Mouse (Mus musculus) hindlimb bud, embryonic 11.5 days (tissue): ENCODE measurements at regions not wholly inside any gene's neighbourhood (a gene's known extent, or its start where the extent isn't known, plus 50 kb on each side); places are given as distances from the start of the nearest gene placed in this dataset.

Experiments
- DNase-seq: peaks from one replicate; pipeline ENCODE4 v3.0.0-alpha.2; 2012; ENCODE audit warnings: low read depth, low spot score; ENCODE audit errors: extremely low spot score

DNA sequence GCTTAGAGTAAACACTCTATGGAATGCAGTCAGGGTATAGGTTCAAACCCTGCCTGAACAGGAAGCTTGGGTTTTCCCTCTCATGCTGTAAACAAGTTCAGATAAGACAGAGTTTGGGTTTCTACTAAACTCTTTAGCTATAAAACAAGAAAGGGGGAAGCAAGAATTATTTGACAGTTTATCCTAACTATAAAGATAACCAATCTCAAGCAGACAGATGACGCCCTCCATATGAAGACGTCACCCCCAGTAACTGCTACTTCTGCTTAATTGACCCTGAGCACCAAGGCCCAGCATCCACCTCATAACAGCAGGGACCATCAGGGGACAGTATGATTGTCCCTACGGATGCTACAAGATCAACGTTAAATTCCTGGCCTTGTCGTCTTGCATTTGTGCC is 588.4 kb downstream of the Efna5 start:
- no peak for DNase-seq

DNA sequence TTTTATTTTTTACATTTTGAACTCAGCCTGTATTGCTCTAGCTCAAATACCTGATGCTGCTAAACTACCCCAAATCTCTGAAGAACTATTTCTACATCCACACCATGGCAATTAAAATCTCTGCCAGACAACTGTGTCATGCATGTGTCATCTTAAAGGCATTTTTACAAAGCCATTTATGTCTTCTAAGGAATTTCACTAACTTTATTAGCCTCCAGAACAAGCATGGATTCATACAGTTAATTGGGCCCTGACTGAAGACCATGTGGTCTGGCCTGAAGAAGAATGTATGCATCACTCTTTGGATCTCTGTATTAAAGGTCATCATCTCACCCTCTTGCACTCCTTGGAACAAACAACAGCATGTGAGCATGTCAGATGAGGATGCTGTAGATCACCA is 593.5 kb downstream of the Efna5 start:
- no peak for DNase-seq

DNA sequence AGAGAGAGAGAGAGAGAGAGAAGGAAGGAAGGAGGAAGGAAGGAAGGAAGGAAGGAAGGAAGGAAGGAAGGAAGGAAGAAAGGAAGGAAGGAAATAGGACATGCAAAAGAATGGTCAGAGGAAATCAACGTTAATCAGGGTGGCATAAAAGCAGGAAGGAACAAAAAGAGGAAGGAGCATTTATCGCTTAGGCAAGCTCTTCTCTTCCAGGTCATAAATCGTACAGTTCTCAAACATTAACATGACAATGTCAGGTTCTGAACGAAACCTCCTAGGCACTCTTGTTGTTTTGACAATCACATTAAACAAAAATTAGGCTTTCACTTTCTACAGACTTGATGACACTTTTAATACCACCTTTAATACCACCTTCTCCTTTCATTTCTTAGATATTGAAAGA is 594.0 kb downstream of the Efna5 start:
- DNase-seq, result no peak

DNA sequence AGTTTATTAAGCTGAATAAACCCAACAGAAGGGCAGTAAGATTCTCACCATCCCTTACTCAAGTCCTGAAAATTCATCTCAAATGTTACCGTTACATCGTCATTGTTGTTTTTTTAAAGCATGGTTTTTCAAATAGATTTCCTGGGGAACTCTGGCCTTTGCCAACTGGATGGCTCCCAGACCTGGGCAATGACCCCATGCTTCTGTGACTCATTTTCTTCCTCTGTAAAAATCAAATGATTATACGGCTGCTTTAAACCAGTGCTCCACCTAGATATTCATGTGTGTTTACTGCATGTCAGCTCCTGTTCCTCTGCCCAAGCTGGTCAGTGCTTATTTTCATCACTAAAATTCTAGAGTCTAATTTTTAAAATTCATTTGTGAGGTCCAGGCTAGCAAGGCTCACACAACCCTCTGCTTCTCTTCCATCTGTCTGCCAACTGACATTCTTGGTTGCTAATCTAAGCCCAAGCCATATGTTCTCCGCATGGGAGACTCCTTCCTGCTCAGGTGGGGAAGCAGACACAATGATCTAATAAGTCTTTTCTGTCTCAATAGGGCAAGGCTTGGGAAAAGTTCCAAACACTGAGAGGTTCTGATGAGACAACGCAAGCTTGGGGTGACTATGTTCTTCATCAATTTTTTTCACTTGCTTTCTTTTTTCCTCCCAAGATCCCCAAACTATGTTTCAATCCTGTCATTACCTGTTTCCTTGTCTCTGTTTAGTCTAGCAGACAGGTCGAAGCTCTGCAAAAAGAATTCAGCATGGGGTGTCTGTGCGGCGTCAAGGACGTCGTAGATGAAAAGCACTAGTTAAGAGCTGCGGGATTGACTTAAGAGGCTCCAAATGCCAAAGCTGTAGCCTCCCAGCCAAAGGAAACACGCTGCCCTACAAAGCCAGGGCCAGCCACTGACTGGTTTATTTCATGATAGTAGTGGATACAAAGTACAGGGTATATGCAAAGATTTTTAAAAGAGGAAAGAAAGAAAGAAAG is 594.7 kb downstream of the Efna5 start:
- DNase-seq, result no peak

DNA sequence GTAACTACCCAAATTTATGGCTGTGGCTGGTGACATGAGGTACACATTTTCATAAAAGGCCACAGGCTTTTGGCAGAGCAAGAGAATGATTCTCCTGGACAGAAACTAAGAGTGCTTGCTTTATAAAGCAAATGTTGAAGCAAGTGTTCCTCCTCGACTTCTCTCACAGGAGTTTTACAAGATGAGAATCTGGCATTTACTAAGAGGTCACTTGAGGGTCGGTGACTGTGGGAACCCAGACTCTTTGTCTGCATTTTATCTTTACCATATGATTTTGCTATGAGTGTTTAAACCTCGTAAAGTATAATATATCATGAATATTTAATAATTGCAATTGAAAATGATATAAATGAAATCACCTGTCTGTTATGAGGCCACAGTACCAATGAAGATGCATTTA is 600.9 kb downstream of the Efna5 start:
- DNase-seq, result no peak

DNA sequence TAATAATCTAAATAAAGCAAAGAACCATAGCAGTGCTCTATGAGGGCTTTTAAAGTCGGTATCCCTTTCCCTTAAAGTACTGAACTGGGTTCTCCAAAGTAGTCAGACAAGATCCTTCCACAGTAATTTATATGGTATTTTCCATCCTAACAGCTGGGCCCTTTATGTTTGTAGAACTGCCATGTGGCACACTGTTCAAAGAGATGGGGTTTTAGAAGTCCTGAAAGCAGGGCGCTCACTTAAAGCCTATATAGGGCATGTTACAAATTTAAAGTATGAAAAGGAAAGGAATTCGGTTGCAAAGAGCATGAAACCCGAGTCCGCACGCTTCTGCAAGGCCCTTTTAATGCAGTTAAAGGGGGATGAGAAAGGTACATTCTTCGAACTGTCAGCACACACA is 609.7 kb downstream of the Efna5 start:
- no peak for DNase-seq

DNA sequence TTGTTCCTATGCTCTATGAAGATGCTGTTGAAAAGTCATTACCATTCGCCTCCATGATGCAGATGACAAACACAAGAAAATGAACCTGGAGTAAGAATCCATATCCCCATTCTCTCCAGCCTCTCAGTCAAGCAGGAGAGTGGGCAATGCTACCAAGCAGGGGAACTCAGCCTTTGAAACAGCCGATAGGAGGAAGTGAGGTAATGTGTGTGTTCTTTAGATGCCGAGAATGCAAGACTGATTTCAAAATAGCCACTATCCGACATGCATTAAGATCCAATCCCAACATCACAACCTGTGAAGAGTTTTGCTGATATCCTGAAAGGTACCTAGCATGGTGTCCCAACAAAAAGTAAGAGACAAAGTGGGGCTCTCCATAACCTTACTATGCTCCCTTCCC is 611.8 kb downstream of the Efna5 start:
- DNase-seq, result no peak

DNA sequence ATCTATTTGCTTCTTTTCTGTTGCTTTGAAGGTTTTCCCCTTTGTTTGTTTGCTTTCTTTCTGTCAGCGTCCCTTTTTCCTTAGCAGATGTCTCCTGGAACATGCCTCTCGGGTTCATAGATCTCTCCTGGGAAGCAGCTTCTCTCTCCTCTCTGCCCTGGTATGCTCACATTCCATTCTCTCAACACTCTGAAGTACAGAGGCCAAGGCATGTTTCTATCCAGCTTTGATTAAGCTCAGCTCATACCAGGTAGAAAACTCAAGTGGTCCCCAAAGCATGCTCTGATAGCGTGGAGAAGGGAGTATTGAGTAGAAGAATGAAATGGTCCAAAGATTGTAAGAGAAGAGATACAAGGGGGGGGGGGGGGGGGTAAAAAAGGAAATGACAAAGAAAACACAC is 627.7 kb downstream of the Efna5 start:
- no peak for DNase-seq

DNA sequence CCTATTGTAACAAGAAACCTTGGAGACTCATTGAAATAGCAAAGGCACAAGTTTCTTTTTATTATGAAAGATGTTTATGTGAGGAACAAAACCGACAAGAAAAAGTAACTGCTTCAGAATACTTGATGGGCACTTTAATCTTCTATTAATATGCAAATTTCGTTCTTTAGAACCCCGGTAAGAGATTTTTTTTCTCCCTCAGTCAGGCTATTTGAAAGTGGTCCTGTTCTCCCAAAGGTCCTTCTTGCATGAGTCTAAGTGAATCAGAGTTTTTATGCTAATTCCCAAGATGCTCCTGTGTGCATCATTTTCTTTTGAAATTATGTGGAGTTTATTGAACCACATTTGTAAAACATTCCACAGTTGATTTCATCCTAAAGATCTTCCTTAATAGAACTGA is 633.1 kb downstream of the Efna5 start:
- no peak for DNase-seq

DNA sequence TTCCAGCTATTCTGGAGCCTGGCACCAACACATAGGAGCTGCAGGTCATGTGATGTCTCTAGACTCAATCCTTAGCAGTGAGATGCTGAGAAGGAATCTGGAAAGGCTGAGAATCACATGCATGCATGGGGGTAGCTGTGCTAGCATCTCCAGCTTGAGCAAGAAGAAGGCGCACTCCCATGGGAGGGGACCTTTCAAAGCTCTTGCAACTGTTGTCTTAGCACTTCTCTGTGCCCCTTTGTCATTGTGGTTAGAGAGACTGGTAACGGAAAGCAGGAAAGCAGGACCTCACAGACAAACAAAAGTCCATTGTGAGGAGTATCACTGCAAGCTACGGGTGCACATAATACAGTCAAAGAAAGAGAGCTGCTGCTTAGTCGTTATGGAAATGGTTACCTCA is 634.5 kb downstream of the Efna5 start:
- no peak for DNase-seq

DNA sequence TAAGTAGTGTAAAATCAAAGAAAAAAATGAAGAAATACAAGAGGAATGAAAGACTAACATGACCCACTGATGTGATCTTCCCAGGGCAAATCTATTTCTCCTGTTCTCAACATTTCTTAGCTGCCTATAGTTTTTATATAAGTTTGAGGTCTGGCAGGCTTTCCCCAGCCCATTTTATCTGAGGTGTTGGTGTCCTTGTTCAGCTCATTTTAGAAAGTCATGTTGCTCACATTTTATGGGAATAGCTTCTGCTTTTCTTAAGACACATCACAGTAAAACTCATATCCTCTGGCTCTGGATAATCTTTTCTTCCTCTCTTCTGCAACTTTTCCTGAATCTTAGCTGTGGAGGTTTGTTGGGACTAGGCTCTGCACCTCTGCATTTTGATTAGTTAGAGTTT is 650.2 kb downstream of the Efna5 start:
- no peak for DNase-seq

DNA sequence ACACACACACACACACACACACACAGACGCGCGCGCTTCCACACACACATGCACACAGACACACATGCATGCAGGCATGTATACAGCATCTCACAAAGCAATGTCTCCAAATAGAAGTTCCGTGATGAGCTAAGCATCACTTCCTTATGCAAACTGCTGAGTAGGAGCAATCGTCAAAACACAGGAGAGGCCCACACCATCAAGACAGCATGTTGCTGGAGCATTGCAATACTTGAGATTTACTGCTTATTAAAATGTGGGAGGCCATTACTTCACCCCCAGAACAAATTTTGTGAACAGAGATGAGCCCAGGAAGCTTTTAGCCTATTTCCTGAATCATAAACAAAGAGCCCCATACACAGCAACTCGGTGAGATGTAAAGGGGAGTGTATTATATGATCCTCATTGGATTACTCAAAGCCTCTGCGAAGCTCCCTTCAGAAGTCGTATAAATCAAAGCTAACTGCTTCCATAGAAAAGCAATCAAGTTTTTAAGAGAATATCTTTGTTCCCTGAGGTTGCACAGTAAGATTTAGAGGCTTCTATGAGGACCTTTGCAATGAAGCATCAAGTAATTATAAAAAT is 670.6 kb downstream of the Efna5 start:
- no peak for DNase-seq

DNA sequence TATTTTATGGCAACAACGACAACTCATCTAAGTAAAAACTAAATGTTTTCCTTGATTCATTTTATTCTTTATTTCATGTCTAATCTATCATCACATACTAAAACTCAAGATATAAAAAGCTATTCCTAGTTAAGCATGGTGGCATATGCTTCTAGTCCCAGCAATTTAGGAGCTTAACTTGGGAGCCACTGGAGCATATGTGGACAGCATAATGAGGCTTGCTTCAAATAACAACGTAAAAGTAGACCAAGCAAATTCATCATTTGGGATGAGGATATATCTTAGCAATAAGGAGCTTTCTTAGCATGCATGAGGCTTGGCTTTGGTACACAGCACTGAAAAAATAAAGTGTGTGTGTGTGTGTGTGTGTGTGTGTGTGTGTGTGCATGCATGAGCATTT is 678.5 kb downstream of the Efna5 start:
- no peak for DNase-seq

DNA sequence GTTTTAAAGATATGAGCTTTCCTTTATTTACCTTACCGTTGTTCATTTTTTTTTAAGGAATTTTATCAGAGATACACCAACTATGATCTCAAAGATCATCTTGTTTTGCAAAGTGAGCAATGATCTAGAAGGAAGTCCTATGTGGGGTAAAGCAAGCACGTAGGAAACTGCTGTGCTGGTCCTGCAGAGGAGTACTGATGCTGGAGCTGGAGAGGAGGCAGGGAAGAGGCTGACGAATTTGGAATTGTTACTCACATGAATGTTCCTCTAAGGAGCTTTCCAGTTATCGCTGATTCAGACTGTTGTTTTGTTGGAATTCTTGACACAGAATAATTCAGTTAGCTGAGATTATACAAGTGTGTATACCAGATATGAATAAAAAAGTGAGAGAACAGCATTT is 680.6 kb downstream of the Efna5 start:
- DNase-seq, result no peak

DNA sequence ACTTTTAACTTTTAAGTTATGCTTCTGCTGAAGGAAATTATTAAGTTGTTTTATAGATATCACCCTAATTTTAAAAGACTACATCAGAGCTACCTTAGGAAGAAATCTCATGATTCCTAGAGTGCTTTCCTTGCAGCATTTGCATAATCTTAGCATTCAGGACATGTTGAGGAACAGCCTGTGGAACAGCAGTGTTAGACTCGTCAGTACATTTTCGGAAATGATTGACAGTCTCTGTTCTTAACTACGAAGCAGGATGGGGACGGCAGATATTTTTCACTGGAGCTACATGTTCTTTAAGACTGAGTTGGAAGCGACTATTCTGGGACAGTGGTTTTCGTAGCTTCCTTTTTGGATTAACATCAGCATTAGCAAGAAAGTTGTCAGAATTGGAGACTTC is 681.6 kb downstream of the Efna5 start:
- DNase-seq, result no peak

DNA sequence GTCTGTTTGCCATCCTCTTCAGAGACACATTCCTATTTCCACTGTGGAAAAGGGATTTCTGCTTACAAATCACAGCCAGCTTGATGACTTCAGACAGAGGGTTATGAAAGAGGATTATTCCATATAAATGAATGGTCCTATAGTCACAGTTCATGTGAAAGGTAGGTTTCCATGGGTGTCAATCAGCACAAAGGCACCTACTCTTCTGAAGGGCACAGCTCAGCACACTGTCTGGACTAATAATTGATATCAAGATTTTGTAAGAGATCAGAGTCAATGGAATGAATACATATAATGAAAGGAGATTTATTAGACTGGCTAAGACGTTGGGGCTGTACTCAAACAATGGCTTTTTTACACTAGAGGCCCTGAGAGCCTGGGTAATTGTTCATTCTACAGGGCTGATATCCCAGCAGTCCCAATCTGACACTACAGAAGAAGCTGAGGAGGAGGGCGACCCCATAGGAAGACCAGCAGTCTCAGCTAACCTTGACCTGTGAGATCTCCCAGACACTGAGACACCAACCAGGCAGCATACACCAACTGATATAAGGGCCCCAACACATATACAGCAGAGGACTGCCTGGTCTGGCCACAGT is 702.4 kb downstream of the Efna5 start:
- DNase-seq, result no peak

DNA sequence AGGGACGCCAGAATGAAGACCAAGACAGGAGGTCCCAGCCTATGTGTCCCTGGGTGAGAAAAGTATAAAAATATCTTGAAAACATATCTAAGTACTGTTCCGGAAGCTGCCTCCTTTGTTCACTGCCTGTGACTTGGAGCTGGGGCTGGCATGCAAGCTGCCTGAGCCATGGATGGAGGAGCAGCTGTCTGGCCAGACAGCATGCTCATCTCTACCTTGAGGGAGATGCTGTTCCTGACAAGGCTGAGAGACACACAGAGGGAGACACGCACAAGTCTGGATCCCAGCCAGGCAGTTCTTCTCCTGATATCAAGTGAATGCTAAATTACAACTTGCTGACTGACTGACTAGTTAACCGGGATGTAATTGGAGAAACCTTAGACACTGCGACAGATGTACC is 704.8 kb downstream of the Efna5 start:
- DNase-seq, result no peak

DNA sequence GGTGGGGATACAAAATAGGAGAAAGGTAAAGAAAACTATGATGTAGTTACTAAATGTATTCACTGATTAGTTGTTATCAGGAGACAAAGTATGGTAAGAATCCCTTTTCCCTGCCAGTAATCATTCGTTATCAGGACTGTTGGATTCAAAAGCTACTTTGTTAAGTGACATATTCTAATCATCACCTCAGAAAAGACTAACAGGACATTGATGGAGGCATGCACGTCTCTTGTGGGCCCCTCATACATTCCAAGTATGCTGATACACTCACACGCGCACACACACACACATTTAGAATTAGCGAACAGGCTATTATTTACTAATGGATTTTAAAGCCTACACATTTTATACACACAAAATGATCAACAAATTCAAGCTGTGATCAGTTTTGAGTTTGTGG is 708.8 kb downstream of the Efna5 start:
- no peak for DNase-seq

DNA sequence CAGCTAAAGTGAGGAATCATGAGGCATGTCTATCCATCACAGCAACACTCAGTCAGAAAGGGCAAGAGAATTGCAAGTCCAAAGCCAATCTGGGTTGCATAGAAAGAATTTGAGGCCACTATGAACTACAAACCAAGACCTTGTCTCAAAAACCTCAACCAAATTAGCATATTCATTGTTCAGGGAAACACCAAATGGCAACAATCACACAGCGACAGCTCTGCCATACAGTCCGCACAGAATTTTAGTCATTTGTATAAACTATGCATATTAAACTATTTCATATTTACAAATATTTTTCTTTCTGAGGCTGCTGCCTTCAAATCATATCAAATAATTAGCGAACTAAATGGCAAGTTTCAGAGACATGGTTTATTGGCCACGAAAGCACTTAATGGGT is 709.6 kb downstream of the Efna5 start:
- no peak for DNase-seq

DNA sequence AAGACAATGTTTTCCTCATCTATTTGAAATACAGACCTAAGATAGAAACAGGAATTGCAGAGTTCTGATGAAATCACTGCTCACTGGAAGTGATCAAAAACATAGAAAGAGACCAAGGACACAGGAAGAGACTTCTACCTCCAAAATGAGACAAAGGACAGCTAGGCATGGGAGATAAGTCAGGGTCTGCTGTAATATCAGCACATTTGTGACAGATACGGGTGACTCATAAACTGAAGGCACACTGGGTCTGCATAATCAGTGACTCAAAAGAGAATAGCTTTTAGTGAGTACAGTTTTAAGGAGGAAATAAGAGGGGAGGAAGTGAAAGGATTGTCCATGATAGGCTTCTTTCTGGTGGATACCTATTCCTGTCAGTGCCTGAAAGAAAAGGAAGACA is 719.7 kb downstream of the Efna5 start:
- no peak for DNase-seq

DNA sequence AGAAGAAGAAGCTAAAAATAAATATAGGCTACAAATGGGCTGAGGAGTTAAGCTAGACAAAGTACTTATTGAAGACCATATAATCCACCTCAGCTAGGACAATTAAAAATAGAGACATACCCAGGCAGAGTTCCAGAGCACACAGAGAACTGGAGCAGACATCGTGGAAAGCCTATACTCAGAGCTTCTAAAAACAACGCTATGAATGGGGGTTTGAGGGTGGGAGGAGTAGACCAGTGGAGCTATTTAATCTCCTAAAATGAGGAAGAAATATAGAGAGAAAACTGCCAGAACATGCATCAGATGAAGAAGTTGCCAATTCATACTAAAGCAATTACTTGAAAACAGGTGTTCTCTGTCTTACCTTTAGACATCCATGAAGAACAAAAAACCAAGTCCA is 720.8 kb downstream of the Efna5 start:
- DNase-seq, result no peak

DNA sequence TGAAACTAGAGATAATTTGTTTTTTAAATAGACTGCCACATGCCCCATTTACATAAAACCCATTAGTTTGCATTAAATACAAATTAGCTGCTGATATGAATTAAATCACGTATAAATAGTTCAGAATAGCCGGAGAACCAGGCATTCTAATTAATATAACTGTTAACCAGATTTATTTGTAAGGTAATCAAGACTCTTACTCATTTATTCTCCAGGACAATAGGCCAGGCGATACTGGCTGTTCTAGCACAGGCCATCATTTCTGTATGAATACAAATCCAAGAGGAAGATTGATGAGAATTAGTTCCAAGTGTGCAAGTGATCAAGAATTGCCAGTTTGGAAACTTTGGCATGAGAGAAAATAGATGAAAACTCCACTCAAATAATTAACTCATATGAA is 746.1 kb downstream of the Efna5 start:
- no peak for DNase-seq
